Mouse (Mus musculus) megakaryocyte progenitor cell, adult 5-6 weeks (primary cell): ENCODE data around the gene Ccdc171. TPM values are rescaled to one million over a fixed set of nuclear protein-coding genes. Genes with fewer than 3 reads are reported as not detected.
"Not testable (repeated sequence)": the region's sequence is repeated elsewhere in the genome, so short reads cannot be mapped to it uniquely, and the experiment has no call there.

Experiments used
- ATAC-seq: replicated peaks from 2 replicates; pipeline ENCODE4 v1.8.0; 2016; ENCODE audit warnings: mild to moderate bottlenecking, moderate TSS enrichment, inconsistent platforms; ENCODE audit not compliant: poor library complexity
- total RNA-seq, 2 experiments: library from RNA; stranded (forward) in 1 of 2; stranded (reverse) in 1 of 2; fragments of 157-497, 149-512 nt in 1 of 2; fragments of 200-1000 nt in 1 of 2; gene quantifications; 2 replicates each; pipeline versions ENCODE4 v1.2.3 to v1.2.4; 2015 to 2017

The Ccdc171 gene
- total RNA-seq, 2 experiments from 2014 or later = 5.9 to 6.2 TPM

- peak; percentile 18; the same call in 1 of the 2 replicates for ATAC-seq
Observed at GRCm38 (mm10) chr4:83524456-83524842, 896 bp upstream of the Ccdc171 start.

GRCm38 (mm10) chr4:83525690-83526055 lies 328 bp downstream of the Ccdc171 start:
- ATAC-seq = peak; percentile 58

GRCm38 (mm10) chr4:83526270-83526987 lies 1.1 kb downstream of the Ccdc171 start:
- 0 out of 2 replicates have a peak, but pooled peaks have one; percentile 10 for ATAC-seq

GRCm38 (mm10) chr4:83526988-83527334 lies 1.6 kb downstream of the Ccdc171 start:
- ATAC-seq = no peak

GRCm38 (mm10) chr4:83527921-83528320 lies 2.6 kb downstream of the Ccdc171 start:
- 0 out of 2 replicates have a peak, but pooled peaks have one; percentile 19 for ATAC-seq

- not testable (repeated sequence) for ATAC-seq
Observed at GRCm38 (mm10) chr4:83530060-83530459, 4.7 kb downstream of the Ccdc171 start.

- ATAC-seq = peak; percentile 48
Observed at GRCm38 (mm10) chr4:83533168-83533911, 8.0 kb downstream of the Ccdc171 start.

GRCm38 (mm10) chr4:83534024-83534423 lies 8.7 kb downstream of the Ccdc171 start:
- ATAC-seq = no peak

- 0 out of 2 replicates have a peak, but pooled peaks have one; percentile 14 for ATAC-seq
Observed at GRCm38 (mm10) chr4:83549501-83549900, 24.2 kb downstream of the Ccdc171 start.

GRCm38 (mm10) chr4:83567190-83568113 lies 42.1 kb downstream of the Ccdc171 start:
- ATAC-seq = peak; percentile 89

GRCm38 (mm10) chr4:83568145-83568544 lies 42.8 kb downstream of the Ccdc171 start:
- ATAC-seq = peak; percentile 23; the same call in 1 of the 2 replicates

GRCm38 (mm10) chr4:83570569-83570968 lies 45.2 kb downstream of the Ccdc171 start:
- peak; percentile 71 for ATAC-seq

- ATAC-seq = no peak
Observed at GRCm38 (mm10) chr4:83571033-83571432, 45.7 kb downstream of the Ccdc171 start.

- ATAC-seq = no peak
Observed at GRCm38 (mm10) chr4:83572521-83572920, 47.2 kb downstream of the Ccdc171 start.

GRCm38 (mm10) chr4:83576315-83576714 lies 51.0 kb downstream of the Ccdc171 start:
- peak; percentile 98 for ATAC-seq

GRCm38 (mm10) chr4:83580157-83580556 lies 54.8 kb downstream of the Ccdc171 start:
- peak; percentile 40; the same call in 1 of the 2 replicates for ATAC-seq

- 0 out of 2 replicates have a peak, but pooled peaks have one; percentile 29 for ATAC-seq
Observed at GRCm38 (mm10) chr4:83587563-83587962, 62.2 kb downstream of the Ccdc171 start.

- ATAC-seq = peak; percentile 89
Observed at GRCm38 (mm10) chr4:83596486-83596885, 71.1 kb downstream of the Ccdc171 start.

GRCm38 (mm10) chr4:83611111-83611510 lies 85.8 kb downstream of the Ccdc171 start:
- ATAC-seq = no peak

GRCm38 (mm10) chr4:83623021-83623711 lies 97.8 kb downstream of the Ccdc171 start:
- peak; percentile 46; the same call in 1 of the 2 replicates for ATAC-seq
